Mouse (Mus musculus) erythroblast, embryonic 14.5 days (primary cell): ENCODE data around the gene Lrrc14b.

Source experiments
- GATA1 ChIP-seq: IDR thresholded peaks from 2 replicates; pipeline ENCODE4 v1.6.1; 2012; ENCODE audit warnings: low read length, inconsistent platforms, mixed read lengths
- TAL1 ChIP-seq: IDR thresholded peaks from 3 replicates; pipeline ENCODE4 v1.6.1; 2012; ENCODE audit warnings: low read length, inconsistent platforms, mixed read lengths

GRCm38 (mm10) chr13:74362218-74362617 lies 1.6 kb downstream of the Lrrc14b start:
- no peak for TF ChIP-seq TAL1
- TF ChIP-seq GATA1 = no peak
